Mouse (Mus musculus): ENCODE data around the gene Wbp1. TPM values are rescaled to one million over a fixed set of nuclear protein-coding genes. Genes with fewer than 3 reads are reported as not detected.

Gene Wbp1
- polyA plus RNA-seq, 1 experiment from 2014 or later = 94.5 TPM

GRCm38 (mm10) chr6:83138056-83138455 is 16.7 kb upstream of the Wbp1 start:
- peaks cover 30 to 38% of the 10 kb centered on the region in 2 experiments for H3K4me1 ChIP-seq (ENCODE audit: control insufficient read depth in 2 of 2, insufficient read depth in 2 of 2, low read length in 2 of 2)
- WGBS = 0% methylated on average over 11 of the region's 11 CpGs
- peak overlapping the region; percentile 99 to 100 for H3K27ac ChIP-seq (replicated peaks in 1 of 2; ENCODE audit: control insufficient read depth in 1 of 2, insufficient read depth in 1 of 2, low read depth in 2 of 2, low read length in 2 of 2)
- peak; percentile 32; the same call in 1 of the 2 replicates for ATAC-seq (ENCODE audit: insufficient number of reproducible peaks, insufficient read depth, low FRiP score, low read depth)
- H3K9ac ChIP-seq (ENCODE audit: low read length) = peak overlapping the region; percentile 95
- H3K36me3 ChIP-seq (ENCODE audit: control insufficient read depth, insufficient read depth, low read length) = no peaks in the 10 kb centered on the region; the same call in 1 of the 2 replicates
- H3K27me3 ChIP-seq (ENCODE audit: control insufficient read depth, insufficient read depth, low read length) = no peaks in the 10 kb centered on the region
- no peaks in the 10 kb centered on the region for H3K9me3 ChIP-seq (ENCODE audit: control insufficient read depth, low read length)
- peak overlapping the region; percentile 63 to 64 for H3K4me3 ChIP-seq (ENCODE audit: control insufficient read depth in 1 of 2, insufficient read depth in 1 of 2, low read depth in 1 of 2, low read length in 2 of 2)
- H3K4me2 ChIP-seq (ENCODE audit: low read length) = peak overlapping the region; percentile 85

- Histone ChIP-seq H3K4me3 (ENCODE audit: control insufficient read depth in 1 of 2, insufficient read depth in 1 of 2, low read depth in 1 of 2, low read length in 2 of 2) (peak overlapping the region; percentile 63 to 64), H3K9me3 (ENCODE audit: control insufficient read depth, low read length) (no peaks in the 10 kb centered on the region), H3K4me1 (ENCODE audit: control insufficient read depth in 2 of 2, insufficient read depth in 2 of 2, low read length in 2 of 2) (peaks cover 26 to 35% of the 10 kb centered on the region in 2 experiments), H3K27ac (replicated peaks in 1 of 2; ENCODE audit: control insufficient read depth in 1 of 2, insufficient read depth in 1 of 2, low read depth in 2 of 2, low read length in 2 of 2) (peak overlapping the region; percentile 99 to 100), H3K4me2 (ENCODE audit: low read length) (peak overlapping the region; percentile 85), H3K9ac (ENCODE audit: low read length) (peak overlapping the region; percentile 95), H3K36me3 (ENCODE audit: control insufficient read depth, insufficient read depth, low read length) (no peaks in the 10 kb centered on the region; the same call in 1 of the 2 replicates), H3K27me3 (ENCODE audit: control insufficient read depth, insufficient read depth, low read length) (no peaks in the 10 kb centered on the region)
- 0% methylated on average over 12 of the region's 12 CpGs for WGBS
- ATAC-seq (ENCODE audit: insufficient number of reproducible peaks, insufficient read depth, low FRiP score, low read depth) = peak; percentile 70
These were observed 16.2 kb upstream of the Wbp1 start for GRCm38 (mm10) chr6:83137576-83137950.

- Histone ChIP-seq H3K27ac (replicated peaks in 1 of 2; ENCODE audit: control insufficient read depth in 1 of 2, insufficient read depth in 1 of 2, low read depth in 2 of 2, low read length in 2 of 2) (peak overlapping the region; percentile 99 to 100), H3K36me3 (ENCODE audit: control insufficient read depth, insufficient read depth, low read length) (no peaks in the 10 kb centered on the region; the same call in 1 of the 2 replicates), H3K9ac (ENCODE audit: low read length) (peak overlapping the region; percentile 95), H3K9me3 (ENCODE audit: control insufficient read depth, low read length) (no peaks in the 10 kb centered on the region), H3K27me3 (ENCODE audit: control insufficient read depth, insufficient read depth, low read length) (no peaks in the 10 kb centered on the region), H3K4me1 (ENCODE audit: control insufficient read depth in 2 of 2, insufficient read depth in 2 of 2, low read length in 2 of 2) (peaks cover 21 to 31% of the 10 kb centered on the region in 2 experiments), H3K4me2 (ENCODE audit: low read length) (peak overlapping the region; percentile 85), H3K4me3 (ENCODE audit: control insufficient read depth in 1 of 2, insufficient read depth in 1 of 2, low read depth in 1 of 2, low read length in 2 of 2) (peak overlapping the region; percentile 63 to 64)
- WGBS = under 1% methylated on average over 25 of the region's 26 CpGs
- ATAC-seq (ENCODE audit: insufficient number of reproducible peaks, insufficient read depth, low FRiP score, low read depth) = peak; percentile 83
These were observed 15.7 kb upstream of the Wbp1 start for GRCm38 (mm10) chr6:83136881-83137575.

GRCm38 (mm10) chr6:83136291-83136880 is 15.0 kb upstream of the Wbp1 start:
- Histone ChIP-seq H3K9ac (ENCODE audit: low read length) (peak overlapping the region; percentile 95), H3K27me3 (ENCODE audit: control insufficient read depth, insufficient read depth, low read length) (no peaks in the 10 kb centered on the region), H3K9me3 (ENCODE audit: control insufficient read depth, low read length) (no peaks in the 10 kb centered on the region), H3K36me3 (ENCODE audit: control insufficient read depth, insufficient read depth, low read length) (no peaks in the 10 kb centered on the region; the same call in 1 of the 2 replicates), H3K4me1 (ENCODE audit: control insufficient read depth in 2 of 2, insufficient read depth in 2 of 2, low read length in 2 of 2) (peaks cover 16 to 25% of the 10 kb centered on the region in 2 experiments), H3K4me2 (ENCODE audit: low read length) (peak overlapping the region; percentile 85), H3K27ac (replicated peaks in 1 of 2; ENCODE audit: control insufficient read depth in 1 of 2, insufficient read depth in 1 of 2, low read depth in 2 of 2, low read length in 2 of 2) (peak overlapping the region; percentile 99 to 100), H3K4me3 (ENCODE audit: control insufficient read depth in 1 of 2, insufficient read depth in 1 of 2, low read depth in 1 of 2, low read length in 2 of 2) (peak overlapping the region; percentile 63 to 64)
- 0 out of 2 replicates have a peak, but pooled peaks have one; percentile 1 for ATAC-seq (ENCODE audit: insufficient number of reproducible peaks, insufficient read depth, low FRiP score, low read depth)
- 27% methylated on average over 5 of the region's 5 CpGs for WGBS

- Histone ChIP-seq H3K9me3 (ENCODE audit: control insufficient read depth, low read length) (no peaks in the 10 kb centered on the region), H3K36me3 (ENCODE audit: control insufficient read depth, insufficient read depth, low read length) (no peaks in the 10 kb centered on the region; the same call in 1 of the 2 replicates), H3K9ac (ENCODE audit: low read length) (peak overlapping the region; percentile 95), H3K4me3 (ENCODE audit: control insufficient read depth in 1 of 2, insufficient read depth in 1 of 2, low read depth in 1 of 2, low read length in 2 of 2) (peak overlapping the region; percentile 63 to 64), H3K27ac (replicated peaks in 1 of 2; ENCODE audit: control insufficient read depth in 1 of 2, insufficient read depth in 1 of 2, low read depth in 2 of 2, low read length in 2 of 2) (peak overlapping the region in 1 of 2 experiments; percentile 100; a peak in 2 of 4 replicates), H3K4me1 (ENCODE audit: control insufficient read depth in 2 of 2, insufficient read depth in 2 of 2, low read length in 2 of 2) (peaks cover 14 to 24% of the 10 kb centered on the region in 2 experiments), H3K27me3 (ENCODE audit: control insufficient read depth, insufficient read depth, low read length) (no peaks in the 10 kb centered on the region), H3K4me2 (ENCODE audit: low read length) (peak overlapping the region; percentile 85)
- no peak for ATAC-seq (ENCODE audit: insufficient number of reproducible peaks, insufficient read depth, low FRiP score, low read depth)
- 4% methylated on average over 37 of the region's 37 CpGs for whole genome bisulfite sequencing
These were observed 14.3 kb upstream of the Wbp1 start for GRCm38 (mm10) chr6:83135571-83136161.

GRCm38 (mm10) chr6:83134951-83135513 is 13.7 kb upstream of the Wbp1 start, which contains the start of gene Rtkn:
Gene Rtkn, plus strand, starts transcription at chr6:83135463.
- Histone ChIP-seq H3K27ac (replicated peaks in 1 of 2; ENCODE audit: control insufficient read depth in 1 of 2, insufficient read depth in 1 of 2, low read depth in 2 of 2, low read length in 2 of 2) (peak within 1 kb of the TSS; percentile 99 to 100), H3K4me2 (ENCODE audit: low read length) (peak within 1 kb of the TSS; percentile 85), H3K9me3 (ENCODE audit: control insufficient read depth, low read length) (no peaks in the 10 kb centered on the region), H3K27me3 (ENCODE audit: control insufficient read depth, insufficient read depth, low read length) (no peaks in the 10 kb centered on the region), H3K9ac (ENCODE audit: low read length) (peak within 1 kb of the TSS; percentile 95), H3K36me3 (ENCODE audit: control insufficient read depth, insufficient read depth, low read length) (no peaks in the 10 kb centered on the region; the same call in 1 of the 2 replicates), H3K4me1 (ENCODE audit: control insufficient read depth in 2 of 2, insufficient read depth in 2 of 2, low read length in 2 of 2) (peaks cover 14 to 24% of the 10 kb centered on the region in 2 experiments), H3K4me3 (ENCODE audit: control insufficient read depth in 1 of 2, insufficient read depth in 1 of 2, low read depth in 1 of 2, low read length in 2 of 2) (peak within 1 kb of the TSS; percentile 63 to 64)
- ATAC-seq (ENCODE audit: insufficient number of reproducible peaks, insufficient read depth, low FRiP score, low read depth) = no peak
- 63% methylated on average over 7 of the region's 7 CpGs for WGBS

GRCm38 (mm10) chr6:83134226-83134625 is 12.9 kb upstream of the Wbp1 start:
- no peaks in the 10 kb centered on the region for H3K9me3 ChIP-seq (ENCODE audit: control insufficient read depth, low read length)
- H3K27ac ChIP-seq (replicated peaks in 1 of 2; ENCODE audit: control insufficient read depth in 1 of 2, insufficient read depth in 1 of 2, low read depth in 2 of 2, low read length in 2 of 2) = no peak overlapping the region
- no peaks in the 10 kb centered on the region for H3K27me3 ChIP-seq (ENCODE audit: control insufficient read depth, insufficient read depth, low read length)
- ATAC-seq (ENCODE audit: insufficient number of reproducible peaks, insufficient read depth, low FRiP score, low read depth) = no peak
- peaks cover 14 to 24% of the 10 kb centered on the region in 2 experiments for H3K4me1 ChIP-seq (ENCODE audit: control insufficient read depth in 2 of 2, insufficient read depth in 2 of 2, low read length in 2 of 2)
- 67% methylated on average over 3 of the region's 3 CpGs for whole genome bisulfite sequencing
- H3K4me2 ChIP-seq (ENCODE audit: low read length) = no peak overlapping the region
- H3K4me3 ChIP-seq (ENCODE audit: control insufficient read depth in 1 of 2, insufficient read depth in 1 of 2, low read depth in 1 of 2, low read length in 2 of 2) = no peak overlapping the region
- H3K36me3 ChIP-seq (ENCODE audit: control insufficient read depth, insufficient read depth, low read length) = no peaks in the 10 kb centered on the region
- no peak overlapping the region for H3K9ac ChIP-seq (ENCODE audit: low read length)

Measured in heart, embryonic 14.5 days (tissue).